In genomic region chr12:80437051-80437675, GRCm38 (mm10) we compare ENCODE assay signal across 7 mouse cellular contexts. TPM values are rescaled to one million over a fixed set of nuclear protein-coding genes. Genes with fewer than 3 reads are reported as not detected.
DNase-seq lines count a peak whose midpoint lies in the region; ATAC-seq lines count a peak whose summit lies in the region.

No protein-coding gene starts in this region.

- H3K27ac ChIP-seq in forebrain, embryonic 10.5 days, result peak overlapping the region; percentile 97
- H3K27ac ChIP-seq in limb, embryonic 13.5 days, result peak overlapping the region; percentile 95; the same call in 1 of the 2 replicates
- H3K27ac ChIP-seq in stomach, embryonic 16.5 days (ENCODE audit: low read length), result peak overlapping the region; percentile 97

- peak overlapping the region; percentile 79 for H3K4me2 ChIP-seq in limb, embryonic 13.5 days (replicated peaks)
- peak overlapping the region; percentile 56 for H3K4me2 ChIP-seq in stomach, embryonic 16.5 days (ENCODE audit: low read depth, low read length)

- peaks cover 36% of the 10 kb centered on the region for H3K4me1 ChIP-seq in forebrain, embryonic 10.5 days
- H3K4me1 ChIP-seq in limb, embryonic 13.5 days, result peaks cover 18% of the 10 kb centered on the region
- H3K4me1 ChIP-seq in stomach, embryonic 16.5 days (ENCODE audit: control insufficient read depth, insufficient read depth, low read length), result peaks cover 11% of the 10 kb centered on the region

- H3K9me3 ChIP-seq in forebrain, embryonic 10.5 days, result no peaks in the 10 kb centered on the region
- H3K9me3 ChIP-seq in limb, embryonic 13.5 days, result no peaks in the 10 kb centered on the region
- H3K9me3 ChIP-seq in stomach, embryonic 16.5 days (replicated peaks; ENCODE audit: control insufficient read depth, low read length), result no peaks in the 10 kb centered on the region

- peak; percentile 12 for DNase-seq in retina, embryonic 14.5 days (ENCODE audit: low spot score)
- DNase-seq in retina, postnatal 1 day, result no peak
- DNase-seq in forebrain, embryonic 10.5 days (ENCODE audit: extremely low spot score, low spot score), result peak; percentile 15
- no peak for DNase-seq in left cerebral cortex, adult 8-10 months (ENCODE audit: low spot score in 2 of 2)
- DNase-seq in natural killer cell, adult 2 months (ENCODE audit: low spot score in 2 of 2), result no peak

- no peaks in the 10 kb centered on the region for H3K27me3 ChIP-seq in forebrain, embryonic 10.5 days (ENCODE audit: poor library complexity, severe bottlenecking)
- no peaks in the 10 kb centered on the region for H3K27me3 ChIP-seq in limb, embryonic 13.5 days
- H3K27me3 ChIP-seq in stomach, embryonic 16.5 days (ENCODE audit: control insufficient read depth, insufficient read depth, low read length), result no peaks in the 10 kb centered on the region

- WGBS in forebrain, embryonic 10.5 days, result 32% methylated on average over 4 of the region's 4 CpGs
- WGBS in limb, embryonic 13.5 days, result 22% methylated on average over 4 of the region's 4 CpGs
- WGBS in stomach, embryonic 16.5 days, result 41% methylated on average over 4 of the region's 4 CpGs

- H3K4me3 ChIP-seq in forebrain, embryonic 10.5 days, result peak overlapping the region; percentile 83
- H3K4me3 ChIP-seq in limb, embryonic 13.5 days, result peak overlapping the region; percentile 95
- H3K4me3 ChIP-seq in stomach, embryonic 16.5 days (replicated peaks; ENCODE audit: low read length), result peak overlapping the region; percentile 94

- no peaks in the 10 kb centered on the region for H3K36me3 ChIP-seq in forebrain, embryonic 10.5 days (replicated peaks)
- H3K36me3 ChIP-seq in limb, embryonic 13.5 days, result no peaks in the 10 kb centered on the region; the same call in 1 of the 2 replicates
- H3K36me3 ChIP-seq in stomach, embryonic 16.5 days (ENCODE audit: control insufficient read depth, insufficient read depth, low read length), result no peaks in the 10 kb centered on the region

- no peak for ATAC-seq in limb, embryonic 13.5 days (ENCODE audit: low FRiP score, low read depth)
- ATAC-seq in stomach, embryonic 16.5 days (ENCODE audit: insufficient read depth, low FRiP score), result no peak

- H3K9ac ChIP-seq in limb, embryonic 13.5 days, result peak overlapping the region; percentile 79
- H3K9ac ChIP-seq in stomach, embryonic 16.5 days (ENCODE audit: low read length), result peak overlapping the region; percentile 98

RNA-seq across cellular contexts. Expression of gene Dcaf5, which starts 0.8 kb away (rescaled TPM):
- 11.9 and 13.3 TPM in 2 replicates for polyA plus RNA-seq in forebrain, embryonic 10.5 days (2016; fragmentation: Nextera tagmentation; extraction: Ambion mirVana)
- polyA plus RNA-seq in limb, embryonic 13.5 days (2015; fragmentation: Nextera tagmentation; extraction: Ambion mirVana), result 17.3 and 17.4 TPM in 2 replicates
- polyA plus RNA-seq in stomach, embryonic 16.5 days (2015; fragmentation: Nextera tagmentation; extraction: Ambion mirVana), result 12.5 and 13.2 TPM in 2 replicates
- total RNA-seq in left cerebral cortex, adult 8-10 months (2022), result 10 to 100 TPM; 70.0 to 76.7 (median 73.6) TPM

RNA-seq across cellular contexts. Expression of gene Exd2, which starts 25.7 kb away (rescaled TPM):
- 31.9 and 33.5 TPM in 2 replicates for polyA plus RNA-seq in forebrain, embryonic 10.5 days (2016; fragmentation: Nextera tagmentation; extraction: Ambion mirVana)
- polyA plus RNA-seq in limb, embryonic 13.5 days (2015; fragmentation: Nextera tagmentation; extraction: Ambion mirVana), result 28.6 and 30.5 TPM in 2 replicates
- polyA plus RNA-seq in stomach, embryonic 16.5 days (2015; fragmentation: Nextera tagmentation; extraction: Ambion mirVana), result 26.5 and 28.0 TPM in 2 replicates
- total RNA-seq in left cerebral cortex, adult 8-10 months (2022), result 10 to 100 TPM; 89.9 to 97.8 (median 94.5) TPM

Comparison
In these comparisons a context has a peak if more than half of its experiments do, and no peak if none do; other contexts are left out.
1. DNase-seq: peak in retina, embryonic 14.5 days (single experiment) and forebrain, embryonic 10.5 days (single experiment); none in retina, postnatal 1 day (single experiment), left cerebral cortex, adult 8-10 months (0 of 2) and natural killer cell, adult 2 months (0 of 2).
2. Peak in every context shown above with its lines, with median percentiles within 50 percentile points of each other: H3K27ac ChIP-seq and H3K4me3 ChIP-seq.